Mouse (Mus musculus) lung, embryonic 16.5 days (tissue): ENCODE measurements around the gene Mprip. TPM values are rescaled to one million over a fixed set of nuclear protein-coding genes. Genes with fewer than 3 reads are reported as not detected.

Experiments used
- ATAC-seq: fragments of 200-750 bp; cut with Nextera tagmentation; 2 replicates; pipeline ENCODE4 v1.8.0; 2017; ENCODE audit warnings: low read depth, mild to moderate bottlenecking, moderate library complexity
- H3K27ac ChIP-seq: fragments of 300-500 bp; sonication (generic); 2 replicates; pipeline ENCODE4 v1.5.1; 2014; ENCODE audit warnings: mild to moderate bottlenecking, control low read depth, low read length
- H3K27me3 ChIP-seq: fragments of 300-500 bp; sonication (generic); 2 replicates; pipeline ENCODE4 v1.6.1; 2014; ENCODE audit warnings: low read depth, low read length, mixed read lengths; ENCODE audit not compliant: control insufficient read depth, insufficient read depth
- H3K36me3 ChIP-seq: fragments of 300-500 bp; sonication (generic); 2 replicates; pipeline ENCODE4 v1.6.1; 2014; ENCODE audit warnings: low read length; ENCODE audit not compliant: control insufficient read depth, insufficient read depth
- H3K4me1 ChIP-seq: fragments of 300-500 bp; sonication (generic); replicated peaks from 2 replicates; pipeline ENCODE4 v1.6.1; 2014; ENCODE audit warnings: low read length, mixed read lengths; ENCODE audit not compliant: control insufficient read depth, insufficient read depth
- H3K4me2 ChIP-seq: fragments of 300-500 bp; sonication (generic); 2 replicates; pipeline ENCODE4 v1.6.1; 2014; ENCODE audit warnings: low read depth, low read length, control low read depth
- H3K4me3 ChIP-seq: fragments of 300-500 bp; sonication (generic); 2 replicates; pipeline ENCODE4 v1.5.1; 2014; ENCODE audit warnings: mild to moderate bottlenecking, low read length, control low read depth
- H3K9ac ChIP-seq: fragments of 300-500 bp; sonication (generic); 2 replicates; pipeline ENCODE4 v1.6.1; 2014; ENCODE audit warnings: low read length, control low read depth
- H3K9me3 ChIP-seq: fragments of 300-500 bp; sonication (generic); 2 replicates; pipeline ENCODE4 v1.6.1; 2016; ENCODE audit warnings: low read length; ENCODE audit not compliant: control insufficient read depth
- WGBS: fragments of 180-500 bp; shearing (Covaris S2); extraction: QIAGEN DNeasy Blood & Tissue Kit; methylation state at CpG from one replicate; pipeline ENCODE4 v1.1.7; 2014; 5-methylcytosine and 5-hydroxymethylcytosine counted together
- polyA plus RNA-seq: library from polyadenylated mRNA; unstranded; fragments of >200 nt; fragmentation: Nextera tagmentation; extraction: Ambion mirVana; gene quantifications from 2 replicates; pipeline ENCODE4 v1.2.1, GENCODE M21; 2015

Gene Mprip
- polyA plus RNA-seq, 1 experiment from 2014 or later: 52.9 TPM

DNA sequence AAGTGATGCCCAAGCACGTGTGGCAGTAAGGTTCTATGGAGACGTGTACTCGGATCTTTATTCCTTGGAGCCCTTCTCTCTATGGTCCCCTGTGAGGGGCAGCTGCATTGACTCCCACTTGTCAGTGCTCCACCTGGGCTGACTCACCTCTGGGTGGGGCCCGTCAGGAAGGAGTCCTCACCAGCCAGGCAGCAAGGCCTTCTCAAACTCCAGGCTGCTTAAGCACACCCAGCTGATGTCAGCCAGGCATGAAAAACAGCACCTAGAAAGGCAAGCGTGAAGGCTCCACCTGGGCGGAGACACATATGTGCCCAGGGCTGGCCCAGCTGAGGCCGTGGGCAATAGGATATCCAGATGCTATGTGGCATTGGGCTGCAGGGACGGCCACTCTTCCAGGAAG is 18.7 kb upstream of the Mprip start:
- H3K27me3 ChIP-seq: no peaks in the 10 kb centered on the region
- no peak overlapping the region; the same call in 1 of the 2 replicates for H3K4me2 ChIP-seq
- no peaks in the 10 kb centered on the region for H3K9me3 ChIP-seq
- H3K4me3 ChIP-seq: no peak overlapping the region
- H3K4me1 ChIP-seq: peaks cover 21% of the 10 kb centered on the region
- H3K9ac ChIP-seq: no peak overlapping the region
- ATAC-seq: 0 out of 2 replicates have a peak, but pooled peaks have one; percentile 16
- WGBS: 84% methylated on average over 8 of the region's 8 CpGs
- peak overlapping the region; percentile 44; the same call in 1 of the 2 replicates for H3K27ac ChIP-seq
- H3K36me3 ChIP-seq: 0 out of 2 replicates have a peak, but pooled peaks cover 2% of the 10 kb centered on the region

- H3K27ac ChIP-seq: peak overlapping the region; percentile 79
- peak; percentile 93 for ATAC-seq
Observed at GRCm38 (mm10) chr11:59645036-59645435, 16.1 kb upstream of the Mprip start.

GRCm38 (mm10) chr11:59649058-59649457 is 12.0 kb upstream of the Mprip start:
- Histone ChIP-seq H3K36me3 (no peaks in the 10 kb centered on the region), H3K9me3 (no peaks in the 10 kb centered on the region), H3K4me1 (peaks cover 6% of the 10 kb centered on the region; the same call in 1 of the 2 replicates), H3K4me3 (no peak overlapping the region), H3K27me3 (no peaks in the 10 kb centered on the region), H3K9ac (no peak overlapping the region), H3K4me2 (no peak overlapping the region), H3K27ac (no peak overlapping the region)
- WGBS: 56% methylated on average over 4 of the region's 4 CpGs
- no peak for ATAC-seq

More at GRCm38 (mm10) chr11:59645036-59645435, 16.1 kb upstream of the Mprip start:
- Histone ChIP-seq H3K36me3 (no peaks in the 10 kb centered on the region), H3K27me3 (no peaks in the 10 kb centered on the region), H3K4me3 (no peak overlapping the region; the same call in 1 of the 2 replicates), H3K4me2 (peak overlapping the region; percentile 33), H3K9ac (no peak overlapping the region), H3K9me3 (no peaks in the 10 kb centered on the region), H3K4me1 (peaks cover 14% of the 10 kb centered on the region)
- WGBS: 36% methylated on average over 7 of the region's 7 CpGs

GRCm38 (mm10) chr11:59653003-59653402 is 8.1 kb upstream of the Mprip start:
- Histone ChIP-seq H3K4me1 (peaks cover 13% of the 10 kb centered on the region; the same call in 1 of the 2 replicates), H3K4me3 (no peak overlapping the region), H3K4me2 (no peak overlapping the region), H3K27ac (no peak overlapping the region), H3K36me3 (no peaks in the 10 kb centered on the region), H3K27me3 (no peaks in the 10 kb centered on the region), H3K9ac (no peak overlapping the region), H3K9me3 (no peaks in the 10 kb centered on the region)
- no peak for ATAC-seq
- WGBS: 75% methylated on average over 2 of the region's 2 CpGs

DNA sequence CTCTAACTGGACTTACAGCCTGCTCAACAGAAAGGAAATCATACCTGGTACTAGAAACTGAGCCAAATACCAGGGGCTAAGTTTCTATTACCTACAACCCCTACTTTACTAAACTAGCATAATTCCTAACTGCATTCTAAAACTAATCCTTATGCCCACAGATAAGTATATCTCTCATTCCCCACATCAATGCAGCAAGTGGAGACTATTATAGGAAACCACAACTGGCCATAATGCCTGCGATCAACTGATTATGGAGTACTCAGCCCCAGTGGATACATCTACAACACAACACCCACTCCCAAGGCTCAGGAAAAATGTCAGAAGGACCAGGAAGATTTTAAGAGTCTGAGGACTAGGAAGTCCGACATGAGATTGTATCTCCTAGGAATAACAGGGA is 7.6 kb upstream of the Mprip start:
- Histone ChIP-seq H3K4me1 (peaks cover 13% of the 10 kb centered on the region; the same call in 1 of the 2 replicates), H3K27me3 (no peaks in the 10 kb centered on the region), H3K9ac (no peak overlapping the region), H3K4me3 (no peak overlapping the region), H3K4me2 (no peak overlapping the region), H3K9me3 (no peaks in the 10 kb centered on the region), H3K27ac (no peak overlapping the region), H3K36me3 (no peaks in the 10 kb centered on the region)
- WGBS: 91% methylated on average over 2 of the region's 2 CpGs
- no peak for ATAC-seq

DNA sequence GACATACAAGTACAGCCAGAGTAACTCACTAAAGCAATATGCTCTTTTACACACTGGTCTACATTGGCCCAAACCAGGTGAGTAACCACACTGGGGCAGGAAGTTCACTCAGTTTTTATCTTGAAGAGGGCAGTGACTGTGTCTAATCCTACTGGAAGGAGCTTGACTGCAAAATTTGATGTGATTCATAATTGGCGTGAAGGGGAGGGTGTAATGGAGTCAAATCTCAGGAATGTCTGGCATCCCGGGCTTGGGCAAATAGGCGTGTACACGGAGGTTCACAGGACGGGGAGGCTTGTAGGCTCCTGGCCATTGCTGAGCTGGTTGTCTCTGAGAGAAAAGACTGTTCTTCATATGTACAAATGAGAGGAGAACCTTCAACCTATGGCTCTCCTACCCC is 5.8 kb upstream of the Mprip start:
- no peaks in the 10 kb centered on the region for H3K9me3 ChIP-seq
- H3K27ac ChIP-seq: peak overlapping the region; percentile 87
- no peak overlapping the region for H3K9ac ChIP-seq
- peak overlapping the region; percentile 14; the same call in 1 of the 2 replicates for H3K4me2 ChIP-seq
- WGBS: 28% methylated on average over 5 of the region's 5 CpGs
- peak; percentile 85 for ATAC-seq
- H3K36me3 ChIP-seq: no peaks in the 10 kb centered on the region
- no peak overlapping the region for H3K4me3 ChIP-seq
- peaks cover 10% of the 10 kb centered on the region; the same call in 1 of the 2 replicates for H3K4me1 ChIP-seq
- no peaks in the 10 kb centered on the region for H3K27me3 ChIP-seq

- Histone ChIP-seq H3K36me3 (no peaks in the 10 kb centered on the region), H3K9ac (no peak overlapping the region), H3K4me3 (no peak overlapping the region), H3K27me3 (no peaks in the 10 kb centered on the region), H3K9me3 (no peaks in the 10 kb centered on the region), H3K4me2 (peak overlapping the region; percentile 14; the same call in 1 of the 2 replicates), H3K4me1 (peaks cover 10% of the 10 kb centered on the region; the same call in 1 of the 2 replicates), H3K27ac (peak overlapping the region; percentile 87)
- WGBS: 31% methylated on average over 7 of the region's 7 CpGs
- ATAC-seq: peak; percentile 41
Observed at GRCm38 (mm10) chr11:59656016-59656415, 5.1 kb upstream of the Mprip start.

DNA sequence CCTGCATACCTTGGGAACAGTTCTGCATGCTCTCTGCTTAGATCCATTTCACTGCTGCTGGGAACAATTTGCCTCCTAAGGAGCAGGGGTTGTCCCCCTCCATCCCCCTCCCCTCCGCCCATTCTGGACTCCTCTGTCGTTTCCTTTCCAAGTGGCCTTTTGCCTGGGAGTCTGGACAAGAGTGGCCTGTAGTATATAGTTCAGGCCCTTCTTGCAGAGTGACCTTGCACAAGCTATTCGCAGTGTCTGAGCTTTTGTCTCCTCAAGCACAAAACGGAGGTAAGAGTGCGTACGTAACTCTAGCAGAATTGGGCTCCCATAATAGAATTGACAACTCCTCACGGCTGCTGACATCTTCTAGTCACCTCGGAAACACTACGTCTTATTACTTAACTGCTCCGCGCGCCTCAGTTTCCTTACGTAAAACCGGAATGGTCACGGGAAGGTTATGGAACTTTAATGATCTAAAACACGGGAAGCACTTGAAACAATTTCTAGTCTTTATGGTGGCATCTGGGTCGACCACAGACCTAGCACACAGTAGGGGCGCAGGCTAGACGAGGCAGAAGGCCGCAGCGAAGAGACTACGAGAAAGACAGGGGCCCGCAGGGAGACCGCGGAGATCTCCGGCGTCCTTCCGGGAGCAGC is 620 bp downstream of the Mprip start:
- H3K9me3 ChIP-seq: no peaks in the 10 kb centered on the region
- no peaks in the 10 kb centered on the region for H3K36me3 ChIP-seq
- peak overlapping the region; percentile 73 for H3K4me2 ChIP-seq
- peaks cover 35% of the 10 kb centered on the region for H3K4me1 ChIP-seq
- H3K27ac ChIP-seq: peak overlapping the region; percentile 92
- H3K4me3 ChIP-seq: peak overlapping the region; percentile 75
- peak overlapping the region; percentile 71 for H3K9ac ChIP-seq
- H3K27me3 ChIP-seq: no peaks in the 10 kb centered on the region
- ATAC-seq: 0 out of 2 replicates have a peak, but pooled peaks have one; percentile 2
- 3% methylated on average over 28 of the region's 28 CpGs for WGBS

- H3K9ac ChIP-seq: peak overlapping the region; percentile 87
- peak overlapping the region; percentile 87 for H3K4me2 ChIP-seq
- peak; percentile 97 for ATAC-seq
- H3K9me3 ChIP-seq: no peaks in the 10 kb centered on the region
- peaks cover 39% of the 10 kb centered on the region for H3K4me1 ChIP-seq
- no peaks in the 10 kb centered on the region for H3K36me3 ChIP-seq
- WGBS: under 1% methylated on average over 51 of the region's 82 CpGs
- peak overlapping the region; percentile 92 for H3K27ac ChIP-seq
- H3K27me3 ChIP-seq: no peaks in the 10 kb centered on the region
- H3K4me3 ChIP-seq: peak overlapping the region; percentile 75
Observed at GRCm38 (mm10) chr11:59662249-59662788, 1.2 kb downstream of the Mprip start.
